Mouse (Mus musculus): ENCODE measurements around the gene Tmem115. TPM values are rescaled to one million over a fixed set of nuclear protein-coding genes. Genes with fewer than 3 reads are reported as not detected.
A peak's percentile ranks its signal among the peaks of the same experiment; 100 is the strongest.
"Not testable (repeated sequence)": the region's sequence is repeated elsewhere in the genome, so short reads cannot be mapped to it uniquely, and the experiment has no call there.

Tmem115 gene
- total RNA-seq, 2 experiments from 2014 or later = 13.3 to 18.4 TPM

GRCm38 (mm10) chr9:107567702-107568319 lies 34.1 kb downstream of the Tmem115 start, which contains the start of gene Hyal2:
Gene Hyal2 (plus strand): TSS chr9:107567945.
- no peak for ATAC-seq (replicated peaks; ENCODE audit: low FRiP score, low TSS enrichment, poor library complexity, severe bottlenecking)

GRCm38 (mm10) chr9:107568331-107569261 lies 34.9 kb downstream of the Tmem115 start:
- ATAC-seq (replicated peaks; ENCODE audit: low FRiP score, low TSS enrichment, poor library complexity, severe bottlenecking) = peak; percentile 55

GRCm38 (mm10) chr9:107569270-107569669 lies 35.5 kb downstream of the Tmem115 start:
- 0 out of 2 replicates have a peak, but pooled peaks have one; percentile 7 for ATAC-seq (replicated peaks; ENCODE audit: low FRiP score, low TSS enrichment, poor library complexity, severe bottlenecking)

- ATAC-seq (replicated peaks; ENCODE audit: low FRiP score, low TSS enrichment, poor library complexity, severe bottlenecking) = no peak
These were observed 36.3 kb downstream of the Tmem115 start for GRCm38 (mm10) chr9:107570016-107570415.

- ATAC-seq (replicated peaks; ENCODE audit: low FRiP score, low TSS enrichment, poor library complexity, severe bottlenecking) = peak; percentile 61
These were observed 37.1 kb downstream of the Tmem115 start for GRCm38 (mm10) chr9:107570845-107571244.

GRCm38 (mm10) chr9:107571534-107572326 lies 38.0 kb downstream of the Tmem115 start:
- no peak for ATAC-seq (replicated peaks; ENCODE audit: low FRiP score, low TSS enrichment, poor library complexity, severe bottlenecking)

GRCm38 (mm10) chr9:107572327-107572662 lies 38.5 kb downstream of the Tmem115 start:
- no peak for ATAC-seq (replicated peaks; ENCODE audit: low FRiP score, low TSS enrichment, poor library complexity, severe bottlenecking)

- ATAC-seq (replicated peaks; ENCODE audit: low FRiP score, low TSS enrichment, poor library complexity, severe bottlenecking) = not testable (repeated sequence)
These were observed 40.0 kb downstream of the Tmem115 start for GRCm38 (mm10) chr9:107573774-107574173.

- no peak for ATAC-seq (replicated peaks; ENCODE audit: low FRiP score, low TSS enrichment, poor library complexity, severe bottlenecking)
These were observed 42.0 kb downstream of the Tmem115 start for GRCm38 (mm10) chr9:107575579-107576356.

- peak; percentile 77 for ATAC-seq (replicated peaks; ENCODE audit: low FRiP score, low TSS enrichment, poor library complexity, severe bottlenecking)
These were observed 42.8 kb downstream of the Tmem115 start, which contains the start of gene Hyal1 for GRCm38 (mm10) chr9:107576357-107577107. Gene Hyal1 (plus strand): TSS chr9:107576927.

GRCm38 (mm10) chr9:107577871-107578270 lies 44.1 kb downstream of the Tmem115 start:
- no peak for ATAC-seq (replicated peaks; ENCODE audit: low FRiP score, low TSS enrichment, poor library complexity, severe bottlenecking)

GRCm38 (mm10) chr9:107578587-107578986 lies 44.8 kb downstream of the Tmem115 start, which contains the start of gene Naa80:
Gene Naa80 (plus strand): TSS chr9:107578887.
- no peak for ATAC-seq (replicated peaks; ENCODE audit: low FRiP score, low TSS enrichment, poor library complexity, severe bottlenecking)

- no peak for ATAC-seq (replicated peaks; ENCODE audit: low FRiP score, low TSS enrichment, poor library complexity, severe bottlenecking)
These were observed 45.5 kb downstream of the Tmem115 start for GRCm38 (mm10) chr9:107579023-107579900.

GRCm38 (mm10) chr9:107580501-107581317 lies 47.0 kb downstream of the Tmem115 start, which contains the start of gene Hyal3:
Gene Hyal3 (plus strand): TSS chr9:107580818.
- ATAC-seq (replicated peaks; ENCODE audit: low FRiP score, low TSS enrichment, poor library complexity, severe bottlenecking) = peak; percentile 84

GRCm38 (mm10) chr9:107581584-107581983 lies 47.8 kb downstream of the Tmem115 start:
- no peak for ATAC-seq (replicated peaks; ENCODE audit: low FRiP score, low TSS enrichment, poor library complexity, severe bottlenecking)

GRCm38 (mm10) chr9:107582509-107583062 lies 48.8 kb downstream of the Tmem115 start:
- no peak for ATAC-seq (replicated peaks; ENCODE audit: low FRiP score, low TSS enrichment, poor library complexity, severe bottlenecking)
